Mouse (Mus musculus) limb, embryonic 15.5 days (tissue): Measurements from ENCODE around the gene Cep131. TPM values are rescaled to one million over a fixed set of nuclear protein-coding genes. Genes with fewer than 3 reads are reported as not detected.

ENCODE experiments used
- ATAC-seq: fragments of 200-750 bp; cut with Nextera tagmentation; 2 replicates; pipeline ENCODE4 v1.8.0; 2017; ENCODE audit warnings: low read depth, moderate TSS enrichment; ENCODE audit not compliant: insufficient number of reproducible peaks, low FRiP score, low TSS enrichment
- H3K27ac ChIP-seq: fragments of 300-500 bp; sonication (generic); 2 replicates; pipeline ENCODE4 v1.5.1; 2015; ENCODE audit warnings: moderate library complexity, mild to moderate bottlenecking, inconsistent platforms
- H3K27me3 ChIP-seq: fragments of 300-500 bp; sonication (generic); 2 replicates; pipeline ENCODE4 v1.6.1; 2015; ENCODE audit warnings: inconsistent platforms
- H3K36me3 ChIP-seq: fragments of 300-500 bp; sonication (generic); 2 replicates; pipeline ENCODE4 v1.6.1; 2015; ENCODE audit warnings: inconsistent platforms
- H3K4me1 ChIP-seq: fragments of 300-500 bp; sonication (generic); 2 replicates; pipeline ENCODE4 v1.6.1; 2015; ENCODE audit warnings: inconsistent platforms
- H3K4me2 ChIP-seq: fragments of 300-500 bp; sonication (generic); 2 replicates; pipeline ENCODE4 v1.6.1; 2015; ENCODE audit warnings: mild to moderate bottlenecking, inconsistent platforms
- H3K4me3 ChIP-seq: fragments of 300-500 bp; sonication (generic); 2 replicates; pipeline ENCODE4 v1.5.1; 2015; ENCODE audit warnings: mild to moderate bottlenecking, inconsistent platforms
- H3K9ac ChIP-seq: fragments of 300-500 bp; sonication (generic); 2 replicates; pipeline ENCODE4 v1.6.1; 2015; ENCODE audit warnings: inconsistent platforms
- H3K9me3 ChIP-seq: fragments of 300-500 bp; sonication (generic); 2 replicates; pipeline ENCODE4 v1.6.1; 2016; ENCODE audit warnings: inconsistent platforms
- WGBS: fragments of 180-500 bp; shearing (Covaris S2); methylation state at CpG from one replicate; pipeline ENCODE4 v1.1.7; 2015; 5-methylcytosine and 5-hydroxymethylcytosine counted together
- polyA plus RNA-seq: library from polyadenylated mRNA; unstranded; fragments of >200 nt; fragmentation: Nextera tagmentation; extraction: Ambion mirVana; gene quantifications from 2 replicates; pipeline ENCODE4 v1.2.1, GENCODE M21; 2015

The Cep131 gene
- polyA plus RNA-seq, 1 experiment from 2014 or later, result 20.9 TPM

GRCm38 (mm10) chr11:120046553-120047191 is 40.0 kb downstream of the Cep131 start, which contains the start of gene Aatk:
Gene Aatk (minus strand): TSS chr11:120047167.
- Histone ChIP-seq H3K36me3 (no peaks in the 10 kb centered on the region), H3K9me3 (no peaks in the 10 kb centered on the region), H3K4me2 (peak within 1 kb of the TSS; percentile 96), H3K9ac (peak within 1 kb of the TSS; percentile 58), H3K4me1 (peaks cover 44% of the 10 kb centered on the region), H3K4me3 (peak within 1 kb of the TSS; percentile 62), H3K27me3 (peaks cover 33% of the 10 kb centered on the region), H3K27ac (no peak within 1 kb of the TSS)
- WGBS, result under 1% methylated on average over 63 of the region's 63 CpGs
- ATAC-seq, result no peak

DNA sequence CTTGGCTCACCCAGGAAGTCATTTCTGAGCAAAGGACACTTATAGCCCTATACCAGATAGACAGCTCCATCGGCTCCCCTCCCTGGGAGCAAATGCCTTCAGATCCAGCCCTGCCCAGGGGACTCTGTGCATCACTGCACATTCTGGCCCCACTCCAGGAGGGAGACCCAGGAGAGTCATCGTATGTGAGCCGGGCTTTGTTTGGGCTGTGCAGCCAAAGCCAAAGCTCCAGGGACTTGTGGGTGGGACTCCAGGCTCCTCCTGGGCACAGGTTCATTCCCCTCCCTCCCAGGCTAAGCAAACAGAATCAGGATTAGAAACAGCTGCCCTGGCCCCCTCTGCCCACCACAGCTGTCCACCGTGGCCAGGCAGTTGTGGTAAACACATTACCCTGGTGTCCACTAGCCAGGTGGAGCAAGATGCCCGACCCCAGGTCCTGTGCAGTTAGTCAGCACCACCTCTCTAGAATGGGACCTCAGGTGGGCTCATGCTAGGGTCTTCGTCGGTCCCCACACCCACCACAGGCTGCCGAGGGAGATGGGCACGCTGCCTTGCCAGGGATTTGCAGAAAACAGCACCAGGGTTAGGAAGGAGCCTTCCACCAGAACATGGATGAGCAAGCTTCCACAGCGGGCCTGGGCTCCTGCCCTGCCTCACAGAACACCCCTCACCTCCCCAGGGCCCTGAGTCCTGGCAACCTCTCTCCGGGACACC is 40.6 kb downstream of the Cep131 start:
- ATAC-seq, result no peak
- H3K9ac ChIP-seq, result peak overlapping the region; percentile 58; the same call in 1 of the 2 replicates
- peaks cover 40% of the 10 kb centered on the region for H3K4me1 ChIP-seq
- H3K4me2 ChIP-seq, result peak overlapping the region; percentile 96
- WGBS, result 39% methylated on average over 11 of the region's 11 CpGs
- peak overlapping the region; percentile 62 for H3K4me3 ChIP-seq
- H3K27me3 ChIP-seq, result peaks cover 33% of the 10 kb centered on the region
- no peaks in the 10 kb centered on the region for H3K9me3 ChIP-seq
- no peaks in the 10 kb centered on the region for H3K36me3 ChIP-seq
- no peak overlapping the region for H3K27ac ChIP-seq

GRCm38 (mm10) chr11:120045341-120045740 is 41.3 kb downstream of the Cep131 start:
- H3K9ac ChIP-seq, result no peak overlapping the region
- H3K36me3 ChIP-seq, result no peaks in the 10 kb centered on the region
- H3K4me2 ChIP-seq, result no peak overlapping the region
- H3K27me3 ChIP-seq, result peaks cover 33% of the 10 kb centered on the region
- WGBS, result 54% methylated on average over 4 of the region's 4 CpGs
- no peak for ATAC-seq
- H3K4me3 ChIP-seq, result no peak overlapping the region
- H3K27ac ChIP-seq, result no peak overlapping the region
- H3K9me3 ChIP-seq, result no peaks in the 10 kb centered on the region
- peaks cover 39% of the 10 kb centered on the region for H3K4me1 ChIP-seq

GRCm38 (mm10) chr11:120042141-120042838 is 44.3 kb downstream of the Cep131 start:
- H3K27ac ChIP-seq, result peak overlapping the region; percentile 54; the same call in 1 of the 2 replicates
- H3K27me3 ChIP-seq, result peaks cover 9% of the 10 kb centered on the region; the same call in 1 of the 2 replicates
- H3K9me3 ChIP-seq, result no peaks in the 10 kb centered on the region
- H3K9ac ChIP-seq, result no peak overlapping the region
- H3K36me3 ChIP-seq, result no peaks in the 10 kb centered on the region
- peaks cover 32% of the 10 kb centered on the region for H3K4me1 ChIP-seq
- no peak overlapping the region for H3K4me2 ChIP-seq
- WGBS, result 67% methylated on average over 7 of the region's 7 CpGs
- ATAC-seq, result no peak
- no peak overlapping the region for H3K4me3 ChIP-seq

- no peak overlapping the region for H3K4me3 ChIP-seq
- H3K9ac ChIP-seq, result no peak overlapping the region
- WGBS, result 60% methylated on average over 13 of the region's 13 CpGs
- H3K4me2 ChIP-seq, result no peak overlapping the region
- no peaks in the 10 kb centered on the region for H3K9me3 ChIP-seq
- no peak for ATAC-seq
- H3K27ac ChIP-seq, result no peak overlapping the region
- peaks cover 25% of the 10 kb centered on the region for H3K4me1 ChIP-seq
- H3K27me3 ChIP-seq, result 0 out of 2 replicates have a peak, but pooled peaks cover 4% of the 10 kb centered on the region
- H3K36me3 ChIP-seq, result no peaks in the 10 kb centered on the region
These were observed 45.2 kb downstream of the Cep131 start for GRCm38 (mm10) chr11:120041191-120042123.

DNA sequence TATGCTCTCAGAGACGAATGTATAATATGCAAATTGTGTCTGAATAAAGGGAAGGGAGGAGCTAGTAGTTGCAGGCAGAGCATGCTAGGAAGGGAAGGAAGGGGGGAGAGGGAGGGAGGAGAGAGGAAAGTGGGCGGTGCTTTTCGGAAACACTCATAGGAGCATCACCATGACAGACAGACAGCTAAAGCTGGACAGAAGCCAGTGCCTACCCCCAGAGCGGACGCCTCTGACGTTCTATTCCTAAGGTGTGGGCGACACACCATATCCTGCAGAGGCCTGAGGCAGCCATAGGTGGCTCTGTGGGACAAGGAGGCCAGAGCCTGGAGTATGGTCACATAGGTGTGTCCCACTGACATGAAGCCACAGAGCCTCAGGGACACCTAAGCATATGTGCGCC is 46.2 kb downstream of the Cep131 start:
- no peak overlapping the region for H3K27ac ChIP-seq
- H3K4me2 ChIP-seq, result no peak overlapping the region
- no peaks in the 10 kb centered on the region for H3K36me3 ChIP-seq
- H3K9ac ChIP-seq, result no peak overlapping the region
- H3K4me1 ChIP-seq, result peaks cover 15% of the 10 kb centered on the region
- 64% methylated on average over 8 of the region's 8 CpGs for WGBS
- H3K9me3 ChIP-seq, result no peaks in the 10 kb centered on the region
- no peaks in the 10 kb centered on the region for H3K27me3 ChIP-seq
- ATAC-seq, result no peak
- H3K4me3 ChIP-seq, result no peak overlapping the region

- H3K4me2 ChIP-seq, result no peak overlapping the region
- peaks cover 12% of the 10 kb centered on the region; the same call in 1 of the 2 replicates for H3K4me1 ChIP-seq
- H3K27ac ChIP-seq, result 0 out of 2 replicates have a peak overlapping the region, but pooled peaks have one; percentile 17
- ATAC-seq, result no peak
- H3K27me3 ChIP-seq, result no peaks in the 10 kb centered on the region
- H3K9ac ChIP-seq, result no peak overlapping the region
- H3K9me3 ChIP-seq, result no peaks in the 10 kb centered on the region
- H3K36me3 ChIP-seq, result no peaks in the 10 kb centered on the region
- no peak overlapping the region for H3K4me3 ChIP-seq
- WGBS, result 45% methylated on average over 4 of the region's 4 CpGs
These were observed 47.0 kb downstream of the Cep131 start for GRCm38 (mm10) chr11:120039581-120039980.

GRCm38 (mm10) chr11:120034762-120035161 is 51.9 kb downstream of the Cep131 start:
- no peaks in the 10 kb centered on the region for H3K36me3 ChIP-seq
- ATAC-seq, result no peak
- H3K4me2 ChIP-seq, result no peak overlapping the region
- H3K4me1 ChIP-seq, result peaks cover 16% of the 10 kb centered on the region
- no peaks in the 10 kb centered on the region for H3K27me3 ChIP-seq
- no peak overlapping the region for H3K9ac ChIP-seq
- no peak overlapping the region for H3K4me3 ChIP-seq
- H3K9me3 ChIP-seq, result no peaks in the 10 kb centered on the region
- no peak overlapping the region for H3K27ac ChIP-seq
- 59% methylated on average over 5 of the region's 5 CpGs for WGBS

DNA sequence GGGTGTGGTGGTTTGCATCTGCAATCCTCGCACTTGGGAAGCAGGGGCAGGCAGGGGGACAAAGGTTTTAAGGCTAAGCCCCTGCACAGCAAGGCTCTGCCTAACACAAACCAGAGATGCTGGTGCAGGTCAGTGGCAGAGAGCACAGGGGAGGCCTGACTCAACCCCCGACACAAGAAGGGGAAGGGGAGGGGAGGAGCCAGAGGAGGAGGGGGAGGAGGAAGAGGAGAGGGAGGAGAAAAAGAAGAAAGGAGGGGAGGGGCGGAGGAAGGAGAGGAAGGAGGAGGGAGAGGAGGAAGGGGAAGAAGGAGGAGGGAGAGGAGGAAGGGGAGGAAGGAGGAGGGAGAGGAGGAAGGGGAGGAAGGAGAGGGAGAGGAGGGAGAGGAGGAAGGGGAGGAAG is 52.3 kb downstream of the Cep131 start:
- no peak overlapping the region for H3K9ac ChIP-seq
- peaks cover 13% of the 10 kb centered on the region for H3K4me1 ChIP-seq
- no peak for ATAC-seq
- H3K27me3 ChIP-seq, result no peaks in the 10 kb centered on the region
- no peaks in the 10 kb centered on the region for H3K9me3 ChIP-seq
- H3K27ac ChIP-seq, result no peak overlapping the region
- 51% methylated on average over 3 of the region's 3 CpGs for WGBS
- H3K4me2 ChIP-seq, result no peak overlapping the region
- no peak overlapping the region for H3K4me3 ChIP-seq
- H3K36me3 ChIP-seq, result no peaks in the 10 kb centered on the region

- Histone ChIP-seq H3K27me3 (no peaks in the 10 kb centered on the region), H3K4me2 (no peak overlapping the region), H3K36me3 (no peaks in the 10 kb centered on the region), H3K27ac (no peak overlapping the region), H3K4me3 (no peak overlapping the region), H3K9me3 (no peaks in the 10 kb centered on the region), H3K4me1 (peaks cover 12% of the 10 kb centered on the region), H3K9ac (no peak overlapping the region)
- 76% methylated on average over 3 of the region's 3 CpGs for WGBS
- no peak for ATAC-seq
These were observed 53.2 kb downstream of the Cep131 start for GRCm38 (mm10) chr11:120033473-120033872.

DNA sequence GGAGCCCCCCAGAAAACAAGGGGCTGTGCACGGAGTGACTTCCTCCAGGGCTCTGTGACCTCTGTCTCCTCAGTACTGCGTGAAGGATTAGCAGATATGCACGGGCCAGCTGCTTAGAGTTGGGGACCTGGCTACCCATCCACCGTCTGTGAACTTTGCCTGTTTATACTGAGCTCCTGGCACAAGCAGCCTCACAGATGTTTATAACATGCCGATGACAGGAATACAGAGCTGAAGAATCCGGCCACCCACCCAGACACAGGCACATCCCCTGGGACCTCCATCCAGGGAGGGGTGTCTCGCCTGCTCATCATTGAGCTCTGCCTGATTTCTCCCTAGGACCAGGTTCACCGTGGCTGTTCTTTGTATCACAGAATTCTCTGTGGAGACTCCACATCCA is 54.6 kb downstream of the Cep131 start:
- Histone ChIP-seq H3K4me2 (no peak overlapping the region), H3K27me3 (no peaks in the 10 kb centered on the region), H3K27ac (no peak overlapping the region), H3K4me1 (peaks cover 13% of the 10 kb centered on the region), H3K36me3 (no peaks in the 10 kb centered on the region), H3K4me3 (no peak overlapping the region), H3K9me3 (no peaks in the 10 kb centered on the region), H3K9ac (no peak overlapping the region)
- no peak for ATAC-seq
- WGBS, result 48% methylated on average over 8 of the region's 8 CpGs
